Mouse (Mus musculus) gonadal fat pad, adult 2 months (tissue): ENCODE measurements around the gene Heyl. TPM values are rescaled to one million over a fixed set of nuclear protein-coding genes. Genes with fewer than 3 reads are reported as not detected.
"Not testable (repeated sequence)": the region's sequence is repeated elsewhere in the genome, so short reads cannot be mapped to it uniquely, and the experiment has no call there.

Experiments used
- DNase-seq: peaks from one replicate; pipeline ENCODE4 v3.0.0-alpha.2; 2012; ENCODE audit warnings: low read depth
- polyA plus RNA-seq: library from polyadenylated mRNA; depleted of rRNA; stranded (reverse); fragments of >200 nt; gene quantifications from 2 replicates; pipeline ENCODE4 v1.2.3, GENCODE M21; 2012; rRNA removed

The Heyl gene
- polyA plus RNA-seq, 1 experiment: 7.3 TPM

GRCm38 (mm10) chr4:123284731-123285624 is 51.6 kb downstream of the Heyl start:
- DNase-seq: no peak

DNA sequence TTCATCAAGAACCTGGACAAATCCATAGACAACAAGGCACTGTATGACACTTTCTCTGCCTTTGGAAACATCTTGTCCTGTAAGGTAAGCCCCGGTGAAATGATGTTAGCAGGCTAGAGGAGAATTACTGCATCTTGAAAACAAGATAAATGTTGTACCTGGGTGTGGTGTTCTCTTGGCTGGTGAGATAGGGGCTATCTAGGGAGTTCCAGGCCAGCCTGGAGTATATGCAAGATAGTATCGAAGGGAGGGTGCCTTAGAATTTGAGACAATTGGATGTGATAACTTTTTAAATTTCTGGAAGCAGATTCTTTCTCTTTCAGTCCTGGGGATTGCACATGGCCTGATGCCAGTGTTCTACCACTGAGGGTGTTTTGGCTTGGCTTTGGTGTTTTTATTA is 53.4 kb downstream of the Heyl start:
- no peak for DNase-seq

- no peak for DNase-seq
Observed at GRCm38 (mm10) chr4:123289038-123289437, 55.7 kb downstream of the Heyl start.

GRCm38 (mm10) chr4:123292390-123292789 is 59.0 kb downstream of the Heyl start:
- no peak for DNase-seq

DNA sequence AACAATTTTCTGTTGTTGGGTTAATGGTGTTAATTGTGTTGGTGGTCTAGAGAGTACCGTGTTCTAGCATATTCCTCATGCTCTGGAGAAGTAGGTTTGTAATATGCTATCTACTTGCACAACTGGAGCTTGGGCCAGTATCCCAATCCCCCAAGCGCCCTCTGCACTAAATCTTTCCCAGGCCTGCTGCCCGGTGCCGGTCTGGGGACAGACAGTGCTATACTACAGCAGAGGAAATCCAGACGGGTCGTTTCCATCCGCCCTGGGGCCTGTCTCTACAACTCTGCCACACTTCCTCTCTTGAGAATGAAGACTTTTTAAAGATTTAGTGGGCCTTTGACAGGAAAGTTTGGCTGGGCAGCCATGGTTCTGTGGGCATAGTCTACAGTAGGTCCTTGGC is 59.6 kb downstream of the Heyl start:
- DNase-seq: no peak

GRCm38 (mm10) chr4:123293661-123294443 is 60.5 kb downstream of the Heyl start:
- no peak for DNase-seq

DNA sequence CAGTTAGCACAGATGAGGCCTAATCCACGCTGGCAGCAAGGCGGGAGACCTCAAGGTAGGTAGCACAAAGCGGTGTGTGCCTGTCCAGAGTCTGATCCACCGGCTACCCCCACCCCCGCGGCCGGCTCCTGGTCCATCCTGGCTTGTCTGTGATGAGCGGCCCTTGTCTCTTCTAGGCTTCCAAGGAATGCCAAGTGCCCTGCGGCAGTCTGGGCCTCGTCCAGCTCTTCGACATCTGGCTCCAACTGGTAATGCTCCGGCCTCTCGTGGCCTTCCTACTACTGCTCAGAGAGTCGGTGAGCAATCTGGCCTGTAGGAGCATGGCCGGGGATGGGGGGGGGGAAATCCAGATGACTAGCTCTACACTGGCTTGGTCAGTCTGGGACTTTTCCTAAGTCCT is 61.7 kb downstream of the Heyl start:
- not testable (repeated sequence) for DNase-seq

- DNase-seq: no peak
Observed at GRCm38 (mm10) chr4:123295516-123296147, 62.3 kb downstream of the Heyl start.

DNA sequence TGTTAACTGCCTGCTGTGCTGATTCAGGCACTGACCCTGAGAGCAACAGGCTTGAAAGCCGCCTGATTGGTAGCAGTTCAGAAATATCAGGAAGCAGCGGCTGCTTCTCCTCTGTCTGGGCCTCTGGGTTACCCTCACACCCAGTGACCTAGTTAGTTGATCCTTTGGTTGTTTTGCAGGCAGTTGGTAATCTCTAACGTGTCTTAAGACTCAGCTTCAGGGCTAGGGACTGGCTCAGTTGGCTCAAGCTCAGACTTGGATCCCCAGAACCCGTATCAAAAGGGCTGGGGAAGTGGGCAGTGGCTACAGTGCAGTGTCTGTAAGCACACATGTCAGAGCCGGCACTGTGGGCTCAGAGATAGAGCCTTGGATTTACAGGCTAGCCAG is 62.8 kb downstream of the Heyl start:
- DNase-seq: no peak

- DNase-seq: peak; percentile 70
Observed at GRCm38 (mm10) chr4:123297195-123297960, 64.0 kb downstream of the Heyl start.

DNA sequence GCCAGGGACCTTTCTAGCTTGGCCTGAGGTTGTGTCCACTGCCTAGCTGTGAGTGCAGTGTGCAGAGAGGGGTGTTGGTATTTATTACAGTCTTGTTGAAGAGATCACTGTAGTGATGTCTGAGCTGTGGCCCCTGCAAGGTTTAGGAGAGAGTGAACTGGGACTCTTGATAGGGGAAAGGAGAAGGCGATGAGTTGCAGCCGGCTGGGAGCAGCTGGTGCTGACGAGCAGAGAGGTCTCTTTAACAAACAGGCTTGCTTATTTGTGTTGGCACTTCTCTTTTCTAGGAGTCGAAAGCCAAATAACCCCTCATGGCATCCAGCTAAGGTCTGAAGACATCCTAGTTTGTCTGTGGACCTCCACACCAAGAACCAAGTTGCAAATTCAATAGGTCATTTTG is 64.9 kb downstream of the Heyl start:
- DNase-seq: no peak

GRCm38 (mm10) chr4:123298980-123299670 is 65.8 kb downstream of the Heyl start:
- DNase-seq: no peak

Other genes with a start within 250 kb of the Heyl start
- gene Mycl, start 237.9 kb upstream of the Heyl start, polyA plus RNA-seq: 5.6 and 10.3 TPM in 2 replicates
- gene Trit1, start 217.0 kb upstream of the Heyl start, polyA plus RNA-seq: 7.3 and 8.5 TPM in 2 replicates
- gene Bmp8b, start 128.4 kb upstream of the Heyl start, polyA plus RNA-seq: 0.13 and 0.20 TPM in 2 replicates
- 2.0 and 2.5 TPM in 2 replicates for gene Oxct2b, start 117.3 kb upstream of the Heyl start, polyA plus RNA-seq
- gene Ppie, start 93.6 kb upstream of the Heyl start, polyA plus RNA-seq: 13.5 and 15.4 TPM in 2 replicates
- 0.18 and 0.95 TPM in 2 replicates for gene Hpcal4, start 50.3 kb upstream of the Heyl start, polyA plus RNA-seq
- gene Nt5c1a, start 32.1 kb upstream of the Heyl start, polyA plus RNA-seq: 0.23 and 0.31 TPM in 2 replicates
- gene Pabpc4, start 28.8 kb downstream of the Heyl start, polyA plus RNA-seq: 58.2 and 64.0 TPM in 2 replicates
- 1.5 and 2.1 TPM in 2 replicates for gene Oxct2a, start 90.1 kb downstream of the Heyl start, polyA plus RNA-seq
- gene Bmp8a, start 109.7 kb downstream of the Heyl start, polyA plus RNA-seq: 3.1 and 6.7 TPM in 2 replicates